Comparison of ENCODE assay signal across 16 mouse cellular contexts in the genomic region with DNA sequence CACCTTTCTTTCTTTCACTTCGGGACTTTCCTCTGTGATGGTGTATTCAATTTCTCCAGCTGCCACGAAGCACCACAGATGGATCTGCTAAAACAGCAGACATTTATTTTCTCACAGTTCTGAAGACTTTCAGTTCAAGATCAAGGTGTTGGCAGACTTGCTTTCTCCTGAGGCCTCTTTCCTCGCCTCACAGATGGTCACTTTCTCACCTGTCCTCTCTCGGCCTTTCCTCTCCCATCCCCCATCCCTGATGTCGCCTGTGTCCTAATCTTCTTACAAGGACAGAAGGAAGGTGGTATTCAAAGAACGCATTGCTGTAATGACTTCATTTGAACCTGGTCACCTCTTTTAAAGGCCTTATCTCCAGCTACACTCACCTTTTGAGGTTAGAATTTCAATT.
"Had no signal": no experiment of that assay in that cellular context is flagged by ENCODE, and none has a peak within 500 bp of the region (broad histone marks: within the 10 kb centered on the region; RNA-seq: fewer than 3 reads in every experiment).

No protein-coding gene starts in this region.

- ATAC-seq: liver, embryonic 12.5 days; midbrain, embryonic 16.5 days had no signal

- H3K4me3 ChIP-seq: limb, embryonic 15.5 days; liver, embryonic 12.5 days; midbrain, embryonic 10.5 days; neural tube, embryonic 13.5 days had no signal

- H3K27me3 ChIP-seq: limb, embryonic 15.5 days; liver, embryonic 12.5 days; neural tube, embryonic 13.5 days had no signal

- H3K4me2 ChIP-seq: limb, embryonic 15.5 days; liver, embryonic 12.5 days; lung, embryonic 14.5 days; neural tube, embryonic 13.5 days had no signal

- H3K4me1 ChIP-seq: limb, embryonic 15.5 days; liver, embryonic 12.5 days; midbrain, embryonic 10.5 days had no signal

- H3K9me3 ChIP-seq: limb, embryonic 15.5 days; liver, embryonic 12.5 days; midbrain, embryonic 10.5 days; neural tube, embryonic 13.5 days had no signal

- H3K27ac ChIP-seq: kidney, postnatal 0 days; limb, embryonic 15.5 days; liver, embryonic 12.5 days; midbrain, embryonic 10.5 days; neural tube, embryonic 13.5 days had no signal

- H3K36me3 ChIP-seq: limb, embryonic 15.5 days; liver, embryonic 12.5 days; midbrain, embryonic 10.5 days had no signal

- DNase-seq: kidney, postnatal 36 days; layer of hippocampus, adult 9-11 months; layer of hippocampus, postnatal 36 days; lung, embryonic 14.5 days; lung, postnatal 10 days; lung, postnatal 4 days; retina, postnatal 1 day; right cerebral cortex, postnatal 4 days; spleen, adult 18-20 months; thymus, postnatal 36 days had no signal

- H3K9ac ChIP-seq: limb, embryonic 15.5 days; liver, embryonic 12.5 days; lung, embryonic 14.5 days; neural tube, embryonic 13.5 days had no signal
